Mouse (Mus musculus) frontal cortex, postnatal 25 days (tissue): ENCODE data around the gene Rasgef1c.

ENCODE experiments used
- DNase-seq, 2 experiments: peaks; one replicate each; pipeline ENCODE4 v3.0.0; 2022; ENCODE audit warnings: low spot score in 2 of 2

Rasgef1c gene

DNA sequence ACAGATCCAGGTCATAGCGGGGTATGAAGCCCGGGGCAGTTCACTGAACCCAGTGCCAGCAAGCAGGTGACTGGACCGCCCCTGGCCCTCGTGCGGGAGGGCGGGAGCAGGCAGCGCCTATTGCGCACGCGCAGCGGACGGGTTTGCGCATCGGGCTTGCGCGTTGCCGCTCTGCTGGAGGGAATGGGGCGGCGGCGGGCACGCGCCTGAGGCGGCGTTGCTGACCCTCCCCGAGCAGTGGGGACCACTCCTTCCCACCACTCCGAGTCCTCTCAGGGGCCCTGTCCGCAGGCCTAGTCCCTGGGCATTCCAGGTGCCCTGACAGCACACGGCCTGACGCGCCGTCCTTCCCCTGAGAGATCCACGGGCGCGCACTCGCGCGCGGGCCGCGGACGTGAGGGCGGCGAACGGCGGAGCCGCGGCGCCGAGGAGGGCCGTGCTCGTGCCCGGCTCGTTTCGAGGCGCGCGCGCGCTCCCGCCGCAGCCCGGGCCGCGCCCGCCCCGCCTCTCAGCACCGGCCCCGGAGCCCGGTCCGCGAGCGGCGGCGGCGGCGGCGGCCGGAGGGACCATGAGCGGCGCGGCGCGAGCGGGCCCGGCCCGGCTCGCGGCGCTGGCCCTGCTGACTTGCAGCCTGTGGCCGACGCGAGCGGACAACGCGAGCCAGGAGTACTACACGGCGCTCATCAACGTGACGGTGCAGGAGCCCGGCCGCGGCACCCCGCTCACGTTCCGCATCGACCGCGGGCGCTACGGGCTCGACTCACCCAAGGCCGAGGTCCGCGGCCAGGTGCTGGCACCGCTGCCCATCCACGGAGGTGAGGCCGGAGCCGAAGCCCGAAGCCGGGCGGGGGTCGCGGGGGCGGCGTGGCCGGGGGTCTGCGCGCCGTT lies 123.4 kb downstream of the Rasgef1c start, which contains the start of gene Rnf130:
Gene Rnf130 (plus strand): TSS at position 514 of the 888 bp plus-strand sequence.
- peak; percentile 93 to 95 for DNase-seq

DNA sequence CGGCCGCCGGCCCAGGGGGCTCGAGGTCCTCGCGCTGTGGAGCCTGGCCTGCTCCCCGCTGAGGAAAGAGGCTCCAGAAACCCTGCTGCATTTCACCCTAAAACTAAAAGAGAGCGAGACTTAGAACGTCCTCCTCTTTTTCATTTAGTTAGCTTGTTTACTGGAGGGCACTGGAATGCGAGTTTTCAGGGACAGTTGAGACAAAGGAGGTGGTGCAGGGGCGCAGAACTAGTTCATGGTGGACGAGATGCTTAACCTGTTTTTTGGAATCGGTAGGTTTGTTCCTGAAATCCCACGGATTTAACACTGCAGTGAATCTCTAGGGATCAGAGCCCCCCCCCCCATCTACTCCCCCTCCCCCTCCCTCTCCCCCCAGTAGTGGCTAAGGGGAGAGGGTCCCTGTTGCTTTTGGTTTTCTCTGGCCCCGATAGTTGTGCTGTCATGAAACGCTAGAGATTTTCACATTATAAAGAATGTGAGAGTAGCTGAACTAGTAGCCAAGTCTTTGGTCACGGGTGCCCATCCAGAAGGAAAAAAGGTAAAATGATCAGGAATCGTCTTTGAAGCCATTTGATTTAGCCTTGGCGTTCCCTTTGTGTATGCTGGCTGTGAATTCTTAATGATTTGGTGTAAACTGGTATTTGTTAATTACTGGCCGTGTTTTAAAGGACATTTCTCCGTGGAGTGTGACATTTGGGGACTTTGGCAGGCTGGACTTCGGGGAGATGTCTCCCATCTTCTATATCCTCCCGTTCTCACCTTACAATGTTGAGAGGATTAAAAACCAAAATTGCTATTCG lies 124.3 kb downstream of the Rasgef1c start:
- DNase-seq, result no peak

DNA sequence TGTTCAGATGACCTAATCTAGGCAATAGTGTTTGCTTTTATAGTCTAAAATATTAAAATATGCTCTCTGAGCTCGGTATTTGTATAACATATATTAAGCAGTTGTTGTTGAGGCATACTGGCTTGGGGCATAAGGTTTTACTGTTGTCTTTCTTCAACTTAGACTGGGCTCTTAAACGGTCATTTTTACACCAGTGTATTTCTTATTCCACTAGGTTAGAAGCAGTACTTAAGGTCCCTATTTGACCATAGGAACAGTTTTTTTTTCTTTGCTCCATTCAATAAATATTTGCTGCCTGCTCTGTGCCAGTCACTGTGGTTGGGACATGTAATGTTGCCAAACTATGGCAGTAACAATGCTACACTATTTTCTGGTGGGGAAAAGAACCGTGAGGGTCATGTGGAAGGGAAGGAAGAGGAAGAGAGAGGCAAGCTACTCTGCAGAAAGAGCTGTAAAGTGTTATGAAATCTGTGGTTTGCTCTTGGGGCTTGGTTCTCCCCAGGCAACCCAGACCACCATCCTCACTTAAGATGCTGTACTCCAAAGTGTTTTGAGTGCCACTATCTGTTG lies 125.0 kb downstream of the Rasgef1c start:
- no peak for DNase-seq

DNA sequence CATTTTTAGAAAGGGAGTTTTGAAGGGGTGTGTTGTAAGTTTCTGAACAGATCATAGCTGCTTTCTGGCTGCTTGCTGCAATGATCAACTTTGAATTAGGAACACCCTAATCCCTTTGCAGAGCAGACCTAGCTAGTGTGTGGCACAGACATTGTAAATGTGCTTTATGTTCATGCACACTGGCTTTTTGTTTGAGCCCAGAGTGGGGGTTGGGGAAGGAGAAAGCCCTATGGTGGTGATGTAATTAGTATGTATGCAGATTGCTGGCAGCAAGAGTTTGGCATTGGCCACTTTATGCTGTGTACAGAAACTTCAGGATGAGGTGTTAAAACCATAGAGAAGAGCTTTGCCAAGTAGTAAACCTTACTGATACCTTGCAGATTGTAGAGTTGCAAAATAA lies 126.8 kb downstream of the Rasgef1c start:
- DNase-seq, result no peak
